Mouse (Mus musculus): Measurements from ENCODE around the gene Atf7.

The Atf7 gene

DNA sequence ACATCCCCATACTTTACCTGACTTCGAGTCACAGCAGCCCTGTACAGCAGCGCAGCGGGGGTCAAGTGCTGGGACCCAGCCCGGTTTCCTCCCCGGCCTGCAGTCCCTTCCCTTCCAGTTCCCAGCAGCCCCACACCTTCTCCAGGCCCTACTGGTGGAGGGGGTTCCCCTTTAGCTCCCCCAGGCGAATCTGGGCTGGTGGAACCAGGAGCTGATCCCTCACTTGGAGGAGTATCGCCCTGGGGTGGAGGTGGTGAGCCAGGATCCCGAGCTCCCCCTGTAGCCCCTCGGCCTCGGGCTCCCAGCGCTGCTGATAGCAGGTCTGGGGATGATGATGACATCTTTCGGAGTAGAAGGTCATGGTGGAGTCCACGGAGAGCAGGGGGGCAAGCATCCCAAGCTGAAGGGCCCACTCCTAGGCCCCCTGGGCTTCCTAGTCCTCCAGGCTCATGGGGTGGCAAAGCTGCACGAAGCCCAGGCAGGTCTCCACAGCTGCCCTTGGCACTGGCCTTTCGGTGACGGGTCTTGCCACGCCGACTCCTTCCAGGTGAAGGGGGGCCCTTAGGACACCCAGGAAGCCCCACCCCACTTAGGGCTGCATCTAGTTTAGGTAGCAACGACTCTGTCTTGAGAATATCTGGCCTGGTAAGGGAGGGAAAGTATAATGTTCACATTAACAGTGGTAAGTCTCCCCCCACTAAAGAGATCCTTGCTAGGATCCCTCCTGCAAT lies 124.0 kb downstream of the Atf7 start:
- DNase-seq (ENCODE audit: inconsistent age in 2 of 2, low spot score in 1 of 2), result no peak

DNA sequence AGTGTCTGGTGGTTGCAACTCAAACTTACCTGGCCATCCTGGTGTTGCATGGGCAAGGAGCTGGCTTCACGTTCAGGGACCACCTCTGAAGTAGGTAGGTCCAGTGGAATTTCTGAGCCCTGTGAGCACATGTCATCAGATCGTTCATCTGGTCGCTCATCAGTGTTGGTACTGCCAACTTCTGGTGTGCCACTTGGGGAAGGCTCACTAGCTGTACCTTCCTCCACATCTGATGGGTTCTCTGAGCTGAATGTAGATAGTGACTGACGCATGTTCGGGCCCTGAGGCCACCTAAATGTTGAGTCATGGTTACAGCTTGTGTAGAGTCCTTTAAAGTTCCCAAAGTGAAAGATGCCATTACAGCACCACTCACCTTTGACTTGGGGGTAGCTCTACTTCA lies 124.8 kb downstream of the Atf7 start:
- no peak for DNase-seq (ENCODE audit: inconsistent age in 2 of 2, low spot score in 1 of 2)

DNA sequence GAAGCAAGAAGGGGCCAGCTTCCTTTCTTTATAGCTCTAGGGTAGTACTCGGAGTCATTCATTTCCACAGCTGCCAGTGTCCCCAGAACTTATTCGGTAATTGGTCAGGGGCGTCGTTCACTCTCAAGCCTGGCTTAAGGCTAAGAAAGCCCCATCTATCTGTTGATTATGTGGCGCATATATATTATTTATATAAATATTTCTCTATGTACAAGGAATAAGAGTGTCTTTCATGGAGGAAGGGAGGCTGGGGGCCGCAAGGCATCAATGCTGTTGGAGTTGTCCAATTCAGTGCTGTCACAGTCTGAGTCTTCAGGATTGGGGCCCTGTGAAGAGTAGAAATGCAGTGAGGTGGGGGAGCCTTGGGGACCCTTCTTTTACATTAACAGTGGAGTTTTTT lies 125.4 kb downstream of the Atf7 start:
- no peak for DNase-seq (ENCODE audit: inconsistent age in 2 of 2, low spot score in 1 of 2)

GRCm38 (mm10) chr15:102499370-102499769 lies 125.9 kb downstream of the Atf7 start:
- DNase-seq (ENCODE audit: inconsistent age in 2 of 2, low spot score in 1 of 2), result no peak

- peak in 1 of 2 experiments; percentile 44 for DNase-seq (ENCODE audit: inconsistent age in 2 of 2, low spot score in 1 of 2)
Measured at GRCm38 (mm10) chr15:102498322-102498721, 126.9 kb downstream of the Atf7 start.

- DNase-seq (ENCODE audit: inconsistent age in 2 of 2, low spot score in 1 of 2), result no peak
Measured at GRCm38 (mm10) chr15:102487664-102488063, 137.6 kb downstream of the Atf7 start.

DNA sequence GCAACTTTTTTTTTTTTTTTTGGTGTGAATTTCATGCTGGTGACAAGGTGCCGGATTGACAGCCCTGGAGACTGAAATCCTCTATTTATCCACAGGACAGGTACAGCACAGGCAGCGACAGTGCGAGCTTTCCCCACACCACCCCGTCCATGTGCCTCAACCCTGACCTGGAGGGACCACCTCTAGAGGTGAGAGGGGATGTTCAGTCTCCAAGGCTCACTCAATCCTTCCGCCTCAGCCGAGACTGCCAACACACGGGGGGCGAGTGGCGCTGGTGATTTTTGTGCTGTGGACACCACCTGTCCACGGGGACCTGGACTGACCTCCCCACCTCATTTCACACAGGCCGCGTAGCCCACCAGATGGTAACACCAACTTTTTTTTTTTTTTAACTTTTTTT lies 139.4 kb downstream of the Atf7 start:
- no peak for DNase-seq (ENCODE audit: inconsistent age in 2 of 2, low spot score in 1 of 2)

DNA sequence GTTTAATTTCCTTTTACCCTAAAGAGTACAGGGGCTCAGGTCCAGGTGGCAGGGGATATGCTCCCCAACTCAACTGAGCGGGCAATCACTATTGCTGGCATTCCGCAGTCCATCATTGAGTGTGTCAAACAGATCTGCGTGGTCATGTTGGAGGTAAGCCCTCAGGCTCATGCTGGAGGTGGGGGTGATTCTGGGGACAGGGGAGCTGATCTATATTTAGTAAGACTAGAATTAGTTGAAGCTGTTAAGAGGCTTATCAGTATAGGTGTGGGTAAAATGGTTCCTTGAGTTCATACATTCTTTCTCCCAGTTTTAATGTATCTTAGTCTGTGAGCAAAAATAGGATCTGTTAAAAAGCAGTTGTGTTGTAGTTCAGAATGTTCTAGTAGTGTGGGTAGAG lies 142.1 kb downstream of the Atf7 start:
- DNase-seq (ENCODE audit: inconsistent age in 2 of 2, low spot score in 1 of 2), result no peak

All from adrenal gland, adult (tissue).